Mouse (Mus musculus): ENCODE results near the gene Cux2.

Gene Cux2

DNA sequence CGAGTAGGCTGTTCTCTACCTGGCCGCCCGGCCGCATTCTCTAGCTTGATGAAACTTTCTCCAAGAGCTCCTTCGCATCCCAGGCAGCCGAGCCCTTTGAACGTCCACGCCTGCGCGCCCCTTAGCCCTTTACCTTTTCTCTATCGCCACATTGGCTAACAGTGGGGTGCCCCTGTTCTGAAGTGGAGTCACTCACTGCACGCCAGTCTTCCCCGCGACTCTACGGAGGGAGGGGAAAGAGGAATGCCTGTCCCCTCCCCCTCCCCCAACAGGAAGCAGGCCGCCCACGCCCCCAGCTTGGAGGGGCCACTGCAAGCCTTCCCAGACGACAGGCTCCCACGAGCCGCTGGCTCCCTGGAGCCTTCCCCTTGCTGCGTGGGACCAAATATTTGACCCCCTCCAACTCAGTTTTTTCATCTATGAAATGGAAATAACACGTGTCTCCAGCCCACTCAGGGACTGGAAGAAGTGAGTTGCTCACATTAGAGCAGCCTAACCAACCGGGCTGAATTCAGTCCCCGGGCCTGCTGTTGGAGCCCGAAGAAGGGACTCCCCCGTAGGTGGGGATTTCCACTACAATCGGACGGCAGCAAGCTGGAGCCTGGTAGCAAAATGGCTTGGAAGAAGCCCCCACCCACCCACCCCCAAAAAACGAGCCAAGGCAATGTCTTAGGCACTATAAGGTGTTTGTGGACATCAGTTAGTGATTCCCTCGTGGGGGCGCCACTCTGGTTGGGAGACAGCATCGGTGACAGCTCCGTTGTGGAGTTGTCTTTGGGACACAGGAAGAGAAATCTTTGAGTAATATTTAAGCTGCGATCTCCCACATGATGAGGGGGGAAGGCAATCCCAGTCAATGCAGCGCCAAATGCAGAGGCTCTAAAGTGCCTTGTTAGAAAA lies 212.2 kb downstream of the Cux2 start, which contains the start of gene Sh2b3:
TSS of gene Sh2b3 (minus strand) at position 206 of the 900 bp plus-strand sequence.
- DNase-seq (ENCODE audit: low spot score in 2 of 2), result peak; percentile 45 to 60

DNA sequence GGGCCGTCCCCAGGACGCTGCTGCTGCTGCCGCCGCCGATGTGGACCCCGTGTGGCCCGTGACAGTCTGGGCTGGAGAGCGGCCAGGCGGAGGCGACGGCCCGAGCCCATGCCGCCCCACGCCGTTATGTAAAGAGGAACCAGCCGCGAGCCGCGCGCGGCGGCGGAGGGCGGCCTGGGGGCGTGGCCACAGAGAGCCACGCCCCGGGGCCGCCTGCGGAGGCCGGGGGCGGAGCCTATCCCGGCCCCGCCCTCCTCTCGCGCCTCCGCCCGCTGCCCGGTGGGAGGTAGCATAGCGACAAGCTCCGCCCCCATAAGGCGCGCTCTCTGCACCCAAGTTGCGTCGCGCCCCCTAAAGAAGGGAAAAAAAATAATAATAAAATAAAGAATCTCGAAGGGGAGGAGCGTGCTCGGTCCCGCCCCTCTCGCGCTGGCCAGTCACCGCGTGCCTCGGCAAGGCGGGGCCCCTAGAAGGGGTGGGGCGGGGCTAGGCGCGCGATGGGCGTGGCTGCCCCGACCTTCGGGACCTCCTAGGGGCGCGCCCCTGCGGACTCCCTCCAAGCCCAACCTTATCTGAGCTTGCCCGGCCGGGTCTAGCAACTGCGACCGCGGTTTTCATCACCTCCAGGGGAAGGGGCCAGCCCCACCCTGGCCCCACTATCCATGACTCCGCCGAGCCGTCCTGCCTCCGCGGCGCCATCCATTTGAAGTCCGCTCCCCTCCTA lies 213.0 kb downstream of the Cux2 start:
- DNase-seq (ENCODE audit: low spot score in 2 of 2), result peak; percentile 74 to 83

DNA sequence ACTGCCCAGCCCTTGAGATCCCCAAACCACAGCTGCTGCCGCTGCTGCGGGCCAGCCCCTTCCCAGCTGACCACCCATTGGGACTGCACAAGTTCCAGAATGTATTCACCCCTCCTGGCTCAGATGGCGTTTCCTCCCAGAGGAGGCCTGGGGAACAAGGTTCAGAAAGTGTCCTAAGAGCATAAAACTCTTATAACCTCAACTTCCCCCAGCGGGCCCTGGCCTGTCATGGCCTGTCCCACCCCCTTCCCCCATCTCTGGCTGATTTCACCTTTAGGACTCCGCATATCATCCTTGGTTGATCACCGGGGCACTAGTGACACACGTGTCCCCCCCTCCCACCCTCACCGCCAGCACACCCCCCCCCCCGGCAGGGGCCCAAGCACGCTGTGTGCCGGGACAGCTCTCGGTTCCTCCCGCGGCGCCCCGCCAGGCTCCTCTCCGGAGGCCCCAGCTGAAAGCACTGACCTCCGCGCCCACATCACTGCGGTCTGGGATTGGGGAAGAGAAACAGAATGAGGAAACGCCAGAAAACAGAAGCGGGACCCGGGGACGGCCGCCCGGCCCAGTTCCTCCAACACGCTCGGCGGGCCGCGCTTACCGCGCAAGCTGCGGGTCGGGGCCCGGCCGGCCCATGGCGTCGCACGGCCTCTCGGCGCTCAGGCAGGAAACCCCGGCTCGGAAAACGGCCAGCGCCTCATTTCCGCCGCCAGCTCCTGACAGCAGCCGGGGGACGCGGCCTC lies 213.8 kb downstream of the Cux2 start:
- no peak for DNase-seq (ENCODE audit: low spot score in 2 of 2)

DNA sequence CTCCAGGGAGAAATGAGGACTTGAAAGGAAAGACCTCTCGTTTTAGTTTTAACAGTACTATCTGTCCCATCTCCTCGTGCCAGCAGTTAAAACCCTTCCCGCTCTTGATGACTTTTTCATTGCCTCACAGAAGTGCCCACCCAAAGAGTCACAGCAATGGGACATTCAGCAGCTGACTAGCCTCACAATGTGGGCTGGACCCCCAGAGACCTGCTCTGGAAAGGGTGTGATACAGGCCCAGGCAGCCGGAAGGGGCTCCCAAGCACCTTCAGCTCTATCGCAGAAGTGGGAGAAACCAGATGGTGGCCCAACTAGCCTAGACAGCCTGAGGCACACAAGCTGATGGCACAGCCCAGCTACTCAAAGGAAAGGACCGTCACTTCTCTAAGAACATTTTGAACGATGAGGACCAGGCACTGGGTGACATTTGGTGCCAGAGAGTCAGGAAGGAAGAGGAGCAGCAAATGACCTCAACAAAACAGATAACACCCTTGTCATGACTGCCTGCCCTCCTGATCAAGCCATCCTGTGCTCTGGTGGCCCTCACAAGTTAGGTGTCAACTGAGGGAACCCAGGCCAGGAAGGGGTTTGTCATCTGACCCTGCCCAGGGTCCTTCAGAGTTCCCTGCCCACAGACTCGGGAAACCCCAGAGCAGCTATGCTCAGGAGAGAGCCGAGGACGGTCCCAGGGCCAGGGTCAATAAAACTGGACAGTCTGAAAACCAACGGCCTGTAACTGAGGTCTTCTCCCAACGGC lies 214.7 kb downstream of the Cux2 start:
- no peak for DNase-seq (ENCODE audit: low spot score in 2 of 2)

DNA sequence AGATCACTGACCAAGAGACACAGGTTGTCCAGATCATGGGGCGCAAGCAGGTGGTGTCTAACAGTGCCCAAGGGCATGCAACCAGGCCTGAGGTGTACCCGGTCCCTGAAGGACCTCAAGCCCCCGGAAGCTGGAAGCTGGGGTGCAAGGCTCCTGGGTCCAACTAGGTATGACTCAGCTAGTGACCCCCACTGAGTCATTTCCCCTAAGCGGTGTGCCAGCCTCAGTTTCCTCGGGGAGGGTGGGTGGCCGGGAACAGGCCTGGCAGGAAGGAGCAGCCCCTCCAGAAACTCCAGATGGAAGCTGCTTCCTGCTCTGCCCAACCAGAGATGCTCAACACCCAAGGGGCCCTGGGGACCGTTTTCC lies 215.7 kb downstream of the Cux2 start:
- no peak for DNase-seq (ENCODE audit: low spot score in 2 of 2)

DNA sequence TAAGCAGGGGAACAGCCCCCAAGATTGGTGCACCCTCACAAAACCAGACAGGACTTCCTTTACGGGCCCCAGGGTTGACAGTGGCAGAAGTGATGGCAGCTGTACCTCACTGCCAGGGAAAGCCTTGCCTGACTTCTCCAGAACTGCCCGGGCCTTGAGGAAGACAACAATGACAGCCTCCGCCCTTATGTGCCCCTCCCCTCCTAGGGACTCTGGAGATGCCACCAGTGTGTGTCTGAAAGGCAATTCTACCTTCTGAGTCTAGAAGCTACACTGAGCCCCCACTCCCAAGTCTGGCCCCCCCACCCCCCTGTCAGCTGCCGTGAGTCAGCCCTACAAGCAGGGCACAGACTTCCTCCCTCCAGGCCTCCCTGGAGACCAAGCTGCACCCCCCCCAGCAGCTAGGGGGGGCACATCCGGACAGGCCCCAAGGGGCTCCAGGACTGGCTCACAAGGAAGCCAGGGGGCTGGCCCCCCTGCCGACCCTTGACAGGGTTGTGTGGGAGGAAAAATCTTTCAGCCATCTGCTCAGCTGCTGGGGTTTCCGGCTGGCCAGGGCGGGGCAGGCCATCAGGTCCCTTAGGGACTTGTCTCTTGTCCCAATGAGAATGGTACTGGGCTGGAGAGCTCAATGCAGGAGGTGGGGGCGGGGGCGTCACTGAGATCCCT lies 216.2 kb downstream of the Cux2 start:
- no peak for DNase-seq (ENCODE audit: low spot score in 2 of 2)

DNA sequence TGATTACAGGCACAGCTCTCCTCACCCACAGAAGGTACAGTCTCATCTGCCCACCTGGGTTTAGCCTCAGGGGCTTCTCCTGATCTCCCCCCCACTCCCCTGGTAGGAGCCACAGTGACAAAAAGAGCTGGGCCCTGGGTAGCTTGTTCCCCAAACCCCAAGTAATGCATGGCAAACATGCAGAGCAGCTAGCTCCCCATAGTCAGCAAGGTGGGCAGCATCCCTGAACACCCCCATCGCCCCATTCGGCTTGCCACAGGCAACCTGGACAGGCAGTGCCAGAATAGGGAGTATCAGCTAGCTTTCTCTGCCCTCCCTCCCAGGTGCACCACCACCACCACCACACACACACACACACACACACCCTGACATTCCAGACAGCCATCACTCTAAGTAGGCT lies 216.7 kb downstream of the Cux2 start:
- DNase-seq (ENCODE audit: low spot score in 2 of 2), result no peak

DNA sequence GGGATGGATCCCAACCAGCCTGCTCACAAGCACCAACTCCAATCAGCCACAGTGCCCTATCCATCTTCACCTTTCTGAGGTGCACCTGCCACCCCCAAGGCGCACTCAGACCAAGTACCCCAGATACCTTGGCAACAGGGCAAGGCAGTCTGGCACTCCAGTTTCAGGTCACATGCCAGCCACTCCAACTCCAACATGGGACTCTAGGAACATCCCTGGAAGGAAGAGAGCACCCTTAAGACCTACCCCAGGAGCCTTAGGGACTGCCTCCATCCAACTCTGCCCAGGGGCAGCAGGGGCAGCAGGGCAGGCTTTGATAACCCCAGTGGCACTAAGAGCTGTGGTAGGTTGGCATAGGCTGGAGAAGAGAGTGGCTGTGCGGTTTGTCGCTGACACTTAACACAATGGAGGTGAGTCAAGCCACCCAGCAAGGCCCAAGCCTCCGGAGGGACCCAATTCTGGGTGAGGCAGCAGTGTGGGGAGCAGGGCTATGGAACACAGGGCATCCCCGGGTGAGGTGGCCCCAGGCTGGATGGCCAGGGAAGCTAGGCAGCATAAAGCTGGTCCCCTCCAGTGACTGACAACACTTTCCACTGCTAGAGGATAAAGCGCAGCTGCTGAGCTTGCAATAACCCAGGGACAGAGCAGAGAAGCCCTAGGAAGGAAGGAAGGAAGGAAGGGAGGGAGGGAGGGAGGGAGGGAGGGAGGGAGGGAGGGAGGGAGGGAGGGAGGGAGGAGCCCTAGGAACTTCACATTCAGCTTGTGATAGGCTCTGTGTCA lies 217.3 kb downstream of the Cux2 start:
- DNase-seq (ENCODE audit: low spot score in 2 of 2), result no peak

DNA sequence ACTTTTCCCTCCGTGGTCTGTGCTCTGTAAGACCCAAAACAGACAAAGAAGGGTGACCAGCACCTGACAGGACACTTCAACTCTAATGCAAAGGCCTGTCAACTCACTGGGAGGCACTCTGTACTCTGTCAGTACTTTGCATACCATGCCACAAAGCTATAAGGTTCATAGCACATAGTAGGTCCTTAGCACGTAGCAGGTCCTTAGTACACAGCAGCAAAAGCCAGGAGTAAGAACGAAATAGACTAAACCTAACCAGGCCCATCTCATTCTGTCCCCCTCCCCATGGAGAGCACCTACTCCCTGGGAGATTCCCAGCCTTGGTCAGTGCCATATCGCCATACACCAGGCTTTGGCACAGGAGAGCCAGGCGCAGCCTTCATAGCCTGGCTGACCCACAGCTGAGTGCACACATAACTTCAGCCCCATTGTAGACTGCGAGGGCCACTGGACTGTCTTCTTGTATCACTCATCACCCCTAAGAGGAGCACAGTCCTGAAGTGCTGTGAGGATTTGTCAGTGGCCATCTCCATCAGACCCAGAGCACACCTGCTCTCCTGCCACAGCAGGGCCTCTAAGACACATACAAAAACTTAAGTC lies 218.8 kb downstream of the Cux2 start:
- DNase-seq (ENCODE audit: low spot score in 2 of 2), result no peak

DNA sequence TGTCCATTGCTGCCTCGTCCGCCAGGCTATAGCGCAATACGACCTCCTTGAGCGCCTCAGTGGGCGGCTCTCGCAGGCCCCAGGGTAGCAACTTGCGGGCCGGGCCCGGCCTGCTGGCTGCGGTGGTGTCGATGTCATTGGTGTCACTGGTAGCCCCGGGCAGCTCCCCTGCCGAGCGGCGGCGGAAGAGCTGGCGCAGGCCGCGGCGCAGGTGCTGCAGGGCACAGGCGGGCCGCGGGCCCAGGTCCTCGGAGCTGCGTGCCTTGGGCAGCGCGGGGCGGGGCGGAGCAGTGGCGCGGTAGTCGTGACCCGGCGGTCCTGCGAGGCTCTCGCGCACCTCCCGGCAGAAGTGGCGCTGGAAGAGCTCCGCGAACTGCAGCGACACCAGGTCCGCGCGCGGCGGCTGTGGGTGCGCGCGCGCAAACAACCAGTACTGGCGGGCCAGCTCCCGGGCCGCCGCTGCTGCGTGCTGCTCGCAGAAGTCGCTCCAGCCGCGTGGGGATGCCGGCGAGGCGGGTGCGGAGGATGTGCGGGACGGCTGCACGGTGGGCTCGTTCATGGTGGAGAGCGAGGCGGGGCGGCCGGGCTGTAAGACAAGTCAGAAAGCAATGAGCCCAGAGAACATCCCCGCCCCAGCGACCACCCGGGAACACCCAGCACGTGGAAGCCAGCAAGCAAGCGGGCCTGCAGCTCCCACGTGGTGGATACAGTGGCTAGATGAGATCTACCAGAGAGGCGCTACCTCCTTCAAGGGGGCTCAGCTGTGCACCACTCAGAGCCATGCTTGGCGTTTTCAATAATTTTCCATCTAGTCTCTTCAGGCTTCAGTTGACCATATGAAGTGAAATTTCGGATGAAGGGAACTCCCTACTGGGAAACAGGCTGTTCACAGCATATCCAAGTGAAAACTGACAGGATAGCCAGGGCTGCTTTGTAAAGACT lies 221.1 kb downstream of the Cux2 start:
- DNase-seq (ENCODE audit: low spot score in 2 of 2), result peak in 1 of 2 experiments; percentile 56

DNA sequence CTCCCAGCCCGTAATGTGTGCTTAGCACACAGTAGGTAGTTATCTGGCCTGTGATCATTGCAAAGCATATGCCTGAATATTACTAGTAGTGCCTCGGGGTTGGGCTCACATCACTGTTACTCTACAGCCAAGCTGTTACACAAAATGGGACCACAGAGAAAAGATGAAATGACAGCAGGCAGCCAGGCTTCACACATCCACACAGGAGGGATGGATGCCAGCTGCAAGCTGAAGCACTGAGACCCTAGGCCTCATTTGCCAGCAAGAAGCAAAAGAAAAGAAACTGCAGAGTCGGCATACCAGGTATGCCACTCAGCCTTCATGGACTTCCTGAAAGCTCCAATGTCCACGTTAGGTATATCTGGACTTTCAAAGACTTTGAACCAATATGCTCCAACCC lies 222.0 kb downstream of the Cux2 start:
- no peak for DNase-seq (ENCODE audit: low spot score in 2 of 2)

DNA sequence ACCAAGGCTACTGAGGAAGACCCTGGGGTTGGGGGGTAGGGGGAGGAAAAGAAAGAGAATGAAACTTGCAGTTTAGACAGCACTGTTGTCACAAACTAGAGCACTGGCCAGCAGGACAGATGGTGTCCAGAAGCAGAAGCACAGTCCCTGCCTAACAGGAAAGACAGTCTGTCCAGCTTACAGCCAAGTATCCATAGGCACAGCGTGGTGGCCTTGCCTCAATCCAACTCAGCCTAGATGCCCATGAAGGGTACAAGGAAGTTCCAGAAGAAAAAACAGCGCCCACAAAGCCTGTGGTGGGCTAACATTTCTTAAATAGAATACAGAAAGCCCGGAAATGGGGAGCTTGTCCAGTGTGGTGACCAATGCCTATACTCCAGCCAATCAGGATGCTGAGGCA lies 224.3 kb downstream of the Cux2 start:
- no peak for DNase-seq (ENCODE audit: low spot score in 2 of 2)

DNA sequence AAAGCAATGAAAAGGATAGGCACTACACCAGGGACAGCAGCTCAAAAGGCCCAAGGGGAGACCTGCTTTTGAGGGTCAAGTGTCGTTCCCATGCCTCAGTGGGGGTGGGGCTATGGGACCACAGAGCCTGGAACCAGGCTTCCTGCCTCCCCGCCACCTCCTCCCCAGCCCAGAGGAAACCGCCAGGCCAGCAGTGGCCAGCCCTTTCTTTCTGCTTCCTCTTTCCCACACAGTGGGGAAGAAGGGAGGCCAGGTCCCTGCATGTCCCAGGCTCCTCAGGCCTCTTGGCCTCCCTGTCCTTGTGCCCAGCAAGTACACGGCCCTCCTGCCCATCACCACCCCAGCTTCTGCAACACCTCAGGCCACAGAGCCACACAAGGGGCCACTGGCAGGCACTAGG lies 225.8 kb downstream of the Cux2 start:
- no peak for DNase-seq (ENCODE audit: low spot score in 2 of 2)

DNA sequence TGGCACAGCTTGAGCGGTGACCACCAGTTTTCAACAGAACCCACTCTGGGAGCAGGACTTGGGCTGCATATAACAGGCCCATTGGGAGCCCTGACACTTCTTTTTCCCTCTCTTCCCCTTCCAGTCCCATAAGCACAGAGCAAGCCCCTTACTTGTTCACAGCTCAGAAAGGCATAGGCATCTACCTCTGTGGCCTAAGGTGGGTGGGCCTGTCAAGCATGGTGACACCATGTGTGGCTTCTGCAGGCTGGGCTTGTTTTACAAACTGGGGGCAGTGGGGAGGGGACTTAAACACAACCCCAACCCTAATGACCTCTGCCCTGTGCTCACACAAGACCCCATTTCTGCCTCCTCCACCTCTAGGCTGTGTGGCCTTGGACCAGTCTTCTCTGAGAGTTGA lies 226.2 kb downstream of the Cux2 start:
- DNase-seq (ENCODE audit: low spot score in 2 of 2), result no peak

DNA sequence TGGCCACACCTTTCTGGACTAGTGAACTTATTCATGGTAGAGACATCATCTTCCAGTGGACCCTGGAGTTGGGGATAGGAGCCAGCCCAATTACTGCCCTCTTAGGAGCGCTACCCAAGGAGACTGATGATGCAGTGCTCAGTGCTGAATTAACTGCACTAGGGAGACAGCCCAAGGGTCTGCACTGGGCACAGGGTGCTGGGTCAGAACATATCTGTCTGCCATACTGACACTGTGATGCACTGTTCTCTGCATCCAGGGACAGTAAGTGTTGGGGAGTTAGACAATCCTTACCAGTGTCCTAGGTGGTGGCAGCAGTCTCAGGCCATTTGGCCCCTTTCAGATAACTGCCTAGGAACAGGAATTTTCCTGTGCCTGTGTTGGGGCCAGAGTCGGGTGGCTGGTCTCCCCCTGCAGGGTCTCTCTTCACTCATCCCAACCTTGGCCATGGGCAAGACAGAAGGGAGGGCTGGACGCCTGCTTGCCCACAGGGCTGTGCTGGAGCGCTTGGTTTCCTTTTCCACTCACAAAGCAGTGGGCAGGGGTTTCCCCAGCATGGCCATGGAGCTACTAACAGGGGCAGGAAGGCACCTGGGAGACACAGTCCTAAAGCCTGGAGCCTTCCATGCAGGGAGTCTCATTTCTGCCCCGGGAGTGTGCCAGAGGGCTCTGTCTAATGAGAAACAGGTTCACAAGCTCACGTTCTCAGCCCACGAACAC lies 227.0 kb downstream of the Cux2 start:
- DNase-seq (ENCODE audit: low spot score in 2 of 2), result no peak

DNA sequence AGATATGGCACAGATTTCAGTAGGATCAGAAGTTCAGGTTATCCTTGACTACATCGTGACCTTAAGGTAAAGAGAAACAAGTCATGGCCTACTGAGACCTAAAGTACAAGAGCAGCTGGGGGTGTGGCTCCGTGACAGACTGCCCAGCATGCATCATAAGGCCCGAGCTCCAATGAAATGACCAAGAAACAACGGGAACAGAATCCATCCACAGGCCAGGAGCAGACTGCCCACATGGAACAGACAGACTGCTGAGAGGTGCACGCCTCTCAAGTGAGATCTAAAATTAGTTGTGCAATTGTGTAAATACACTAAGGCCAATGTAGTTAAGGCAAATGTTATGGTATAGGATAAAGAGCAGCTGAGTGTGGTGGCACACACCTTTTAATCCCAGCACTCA lies 228.3 kb downstream of the Cux2 start:
- DNase-seq (ENCODE audit: low spot score in 2 of 2), result no peak

DNA sequence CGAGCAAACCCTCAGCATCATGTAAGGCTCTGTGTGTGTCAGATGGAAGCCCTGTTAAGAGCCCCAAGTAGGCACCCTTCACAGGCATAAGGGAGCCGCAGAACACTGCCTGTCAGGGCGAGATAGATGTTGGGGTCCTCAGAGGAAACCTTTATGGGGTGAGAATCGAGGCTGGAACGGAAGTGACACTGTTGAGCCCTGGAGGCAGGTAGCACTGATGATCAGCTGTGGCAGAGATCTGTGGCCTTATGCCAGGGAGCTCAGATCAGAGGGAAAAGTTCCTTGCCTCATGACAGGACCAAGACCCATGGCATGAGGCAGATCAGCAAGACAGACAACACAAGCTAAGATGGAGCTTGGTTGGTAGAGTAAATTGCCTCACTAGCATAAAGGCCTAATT lies 228.8 kb downstream of the Cux2 start:
- no peak for DNase-seq (ENCODE audit: low spot score in 2 of 2)

DNA sequence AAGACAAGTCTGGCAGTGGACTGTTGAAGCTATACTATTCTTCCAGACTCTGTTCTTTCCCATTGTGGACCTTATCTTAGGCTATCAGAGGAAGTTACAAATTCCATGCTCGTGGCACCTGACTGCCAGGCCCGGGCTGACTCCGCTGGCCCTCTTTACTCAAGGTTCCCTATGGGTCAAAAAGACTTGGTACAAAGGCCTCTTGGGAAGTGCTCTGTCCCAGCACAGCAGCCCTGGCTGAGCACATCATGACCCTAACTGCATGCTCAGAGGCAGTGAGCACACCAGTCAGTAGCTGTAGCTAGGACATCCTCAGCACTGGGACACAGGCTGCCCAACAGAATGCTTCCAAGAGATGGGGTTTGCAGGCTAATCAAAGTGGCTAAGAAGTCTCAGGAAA lies 229.2 kb downstream of the Cux2 start:
- no peak for DNase-seq (ENCODE audit: low spot score in 2 of 2)
